Mouse (Mus musculus): ENCODE data around the gene Slc25a30.

- TF ChIP-seq CTCF (IDR thresholded peaks at IDR 0.05; ENCODE audit: insufficient read depth, low read length) = no peak
- TF ChIP-seq POLR2A (IDR thresholded peaks at IDR 0.05; ENCODE audit: borderline replicate concordance, extremely low read depth, low read depth, low read length) = no peak
Observed at GRCm38 (mm10) chr14:75820007-75820406, 33.2 kb upstream of the Slc25a30 start.

Measured in lung, adult 2 months (tissue).